Mouse (Mus musculus): ENCODE measurements around the gene Dao.

- no peak for TF ChIP-seq CTCF (IDR thresholded peaks at IDR 0.05; ENCODE audit: extremely low read depth, insufficient read length, insufficient replicate concordance, low read depth, low read length)
- no peak for TF ChIP-seq POLR2A (IDR thresholded peaks at IDR 0.05; ENCODE audit: low read depth, low read length)
Measured at GRCm38 (mm10) chr5:113955691-113956090, 47.8 kb upstream of the Dao start.
